Mouse (Mus musculus) Patski (cell line): Measurements from ENCODE around the gene Gm5938. TPM values are rescaled to one million over a fixed set of nuclear protein-coding genes. Genes with fewer than 3 reads are reported as not detected.

Experiments used
- ATAC-seq: fragments of 100-300 bp; one replicate; pipeline ENCODE4 v1.8.0; 2021
- CTCF ChIA-PET: fragments of 350-600 bp; sonication (Branson Sonifier 250); formaldehyde crosslinking; loops from one replicate; lab custom pipeline; 2022; ENCODE audit warnings: inconsistent platforms; lab: Charles Lee
- POLR2A ChIA-PET: fragments of 350-600 bp; sonication (Branson Sonifier 250); formaldehyde crosslinking; loops from one replicate; lab custom pipeline; 2022; ENCODE audit warnings: antibody characterized with exemption, inconsistent platforms; lab: Charles Lee
- DNase-seq: peaks from one replicate; pipeline ENCODE4 v3.0.0-alpha.2; 2011; ENCODE audit warnings: low read depth, low spot score
- H3K27me3 ChIP-seq: fragments of 371-371 bp; one replicate; pipeline ENCODE4 v1.5.1; 2021
- CTCF ChIP-seq: fragments of 100-300 bp; IDR thresholded peaks from one replicate; pipeline ENCODE4 v1.5.1; 2021
- in situ Hi-C: fragments of 300-500 bp; cut with MboI; formaldehyde crosslinking; loops from 3 replicates; pipeline ENCODE4 v1.11.1; 2018; ENCODE audit warnings: low pct_unique_long_range_greater_than_20kb, mixed read lengths
- polyA plus RNA-seq: library from polyadenylated mRNA; unstranded; gene quantifications from one replicate; pipeline ENCODE4 v1.2.3, GENCODE M21; 2021

Gm5938 gene
- not detected for polyA plus RNA-seq

GRCm38 (mm10) chrX:78125167-78125566 lies at the start of gene Gm5938:
Gene Gm5938 (plus strand): TSS chrX:78125467.
- H3K27me3 ChIP-seq, result peaks cover 17% of the 10 kb centered on the region
- TF ChIP-seq CTCF, result no peak
- in situ Hi-C loops, result no loop called here
- CTCF ChIA-PET, result no interaction called here
- POLR2A ChIA-PET, result no interaction called here
- no peak for DNase-seq
- ATAC-seq, result no peak

- DNase-seq, result no peak
- peaks cover 18% of the 10 kb centered on the region for H3K27me3 ChIP-seq
- no peak for TF ChIP-seq CTCF
- in situ Hi-C loops, result no loop called here
- POLR2A ChIA-PET, result no interaction called here
- CTCF ChIA-PET, result no interaction called here
- no peak for ATAC-seq
These were observed 34.0 kb upstream of the Gm5938 start, which contains the start of gene Obp1a for GRCm38 (mm10) chrX:78091274-78091673. Gene Obp1a (minus strand): TSS chrX:78091374.

Other genes starting within 250 kb of the Gm5938 start
- not detected for gene 5430402E10Rik, start 200.4 kb upstream of the Gm5938 start, polyA plus RNA-seq
- not detected for gene Obp1a, start 34.1 kb upstream of the Gm5938 start, polyA plus RNA-seq
- not detected for gene Obp1b, start 61.3 kb downstream of the Gm5938 start, polyA plus RNA-seq
- gene Gm14743, start 120.5 kb downstream of the Gm5938 start, polyA plus RNA-seq, result not detected
- not detected for gene 4930480E11Rik, start 244.2 kb downstream of the Gm5938 start, polyA plus RNA-seq